Mouse (Mus musculus) embryonic facial prominence, embryonic 11.5 days (tissue): ENCODE data around the gene Slc38a8. TPM values are rescaled to one million over a fixed set of nuclear protein-coding genes. Genes with fewer than 3 reads are reported as not detected.

Experiments used
- ATAC-seq: fragments of 200-750 bp; cut with Nextera tagmentation; replicated peaks from 2 replicates; pipeline ENCODE4 v1.8.0; 2017; ENCODE audit warnings: low read depth; ENCODE audit not compliant: insufficient number of reproducible peaks, low FRiP score, low TSS enrichment
- DNase-seq: peaks from one replicate; pipeline ENCODE4 v3.0.0-alpha.2; 2015; ENCODE audit warnings: low spot score
- H3K27ac ChIP-seq: fragments of 300-500 bp; sonication (generic); replicated peaks from 2 replicates; pipeline ENCODE4 v1.5.1; 2014; ENCODE audit warnings: mild to moderate bottlenecking, low read depth, low read length, control low read depth
- H3K27me3 ChIP-seq: fragments of 300-500 bp; sonication (generic); 2 replicates; pipeline ENCODE4 v1.6.1; 2014; ENCODE audit warnings: mild to moderate bottlenecking, low read length, moderate library complexity, mixed read lengths; ENCODE audit not compliant: control insufficient read depth, insufficient read depth
- H3K36me3 ChIP-seq: fragments of 300-500 bp; sonication (generic); replicated peaks from 2 replicates; pipeline ENCODE4 v1.6.1; 2014; ENCODE audit warnings: low read depth, mild to moderate bottlenecking, low read length, moderate library complexity, mixed read lengths; ENCODE audit not compliant: control insufficient read depth, insufficient read depth
- H3K4me1 ChIP-seq: fragments of 300-500 bp; sonication (generic); 2 replicates; pipeline ENCODE4 v1.6.1; 2014; ENCODE audit warnings: low read length, mixed read lengths; ENCODE audit not compliant: control insufficient read depth, insufficient read depth
- H3K4me2 ChIP-seq: fragments of 300-500 bp; sonication (generic); 2 replicates; pipeline ENCODE4 v1.6.1; 2014; ENCODE audit warnings: low read depth, mild to moderate bottlenecking, control low read depth, low read length, moderate library complexity
- H3K4me3 ChIP-seq: fragments of 300-500 bp; sonication (generic); 2 replicates; pipeline ENCODE4 v1.5.1; 2014; ENCODE audit warnings: low read depth, low read length, control low read depth
- H3K9ac ChIP-seq: fragments of 300-500 bp; sonication (generic); replicated peaks from 2 replicates; pipeline ENCODE4 v1.6.1; 2014; ENCODE audit warnings: mild to moderate bottlenecking, control low read depth, low read length
- H3K9me3 ChIP-seq: fragments of 300-500 bp; sonication (generic); replicated peaks from 2 replicates; pipeline ENCODE4 v1.6.1; 2016; ENCODE audit warnings: mild to moderate bottlenecking, low read length, inconsistent platforms, mixed read lengths; ENCODE audit not compliant: control insufficient read depth
- WGBS: fragments of 180-500 bp; shearing (Covaris S2); extraction: QIAGEN DNeasy Blood & Tissue Kit; methylation state at CpG from one replicate; pipeline ENCODE4 v1.1.7; 2014; 5-methylcytosine and 5-hydroxymethylcytosine counted together
- polyA plus RNA-seq: library from polyadenylated mRNA; unstranded; fragments of >200 nt; fragmentation: Nextera tagmentation; extraction: Ambion mirVana; gene quantifications from 2 replicates; pipeline ENCODE4 v1.2.1, GENCODE M21; 2014

The Slc38a8 gene
- polyA plus RNA-seq, 1 experiment from 2014 or later = 1.8 TPM

DNA sequence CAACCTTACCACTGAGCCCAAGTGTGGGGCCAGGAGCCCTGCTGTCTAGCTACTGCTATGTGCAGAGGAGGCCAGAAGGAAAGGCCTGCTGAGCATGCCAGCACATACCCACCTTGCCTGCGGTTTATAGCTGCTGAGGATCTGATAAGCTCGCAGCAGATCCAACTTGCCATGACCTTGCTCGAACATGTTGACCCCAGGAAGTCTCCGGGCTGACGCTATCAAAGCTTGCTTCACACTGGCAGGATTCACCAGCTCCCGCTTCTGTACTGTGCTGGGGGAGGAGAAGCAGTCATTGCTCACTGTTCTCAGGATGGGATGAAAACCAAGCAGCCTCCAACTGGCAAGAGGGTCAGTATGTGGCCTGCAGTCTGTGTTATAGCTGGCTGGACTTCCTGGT, 29.4 kb upstream of the Slc38a8 start:
- ATAC-seq = no peak
- 90% methylated on average over 6 of the region's 6 CpGs for WGBS
- H3K9ac ChIP-seq = no peak overlapping the region
- H3K4me2 ChIP-seq = no peak overlapping the region
- peaks cover 12% of the 10 kb centered on the region for H3K36me3 ChIP-seq
- H3K27me3 ChIP-seq = no peaks in the 10 kb centered on the region
- no peak overlapping the region for H3K27ac ChIP-seq
- H3K4me3 ChIP-seq = no peak overlapping the region
- no peaks in the 10 kb centered on the region for H3K4me1 ChIP-seq
- H3K9me3 ChIP-seq = no peaks in the 10 kb centered on the region
- no peak for DNase-seq

DNA sequence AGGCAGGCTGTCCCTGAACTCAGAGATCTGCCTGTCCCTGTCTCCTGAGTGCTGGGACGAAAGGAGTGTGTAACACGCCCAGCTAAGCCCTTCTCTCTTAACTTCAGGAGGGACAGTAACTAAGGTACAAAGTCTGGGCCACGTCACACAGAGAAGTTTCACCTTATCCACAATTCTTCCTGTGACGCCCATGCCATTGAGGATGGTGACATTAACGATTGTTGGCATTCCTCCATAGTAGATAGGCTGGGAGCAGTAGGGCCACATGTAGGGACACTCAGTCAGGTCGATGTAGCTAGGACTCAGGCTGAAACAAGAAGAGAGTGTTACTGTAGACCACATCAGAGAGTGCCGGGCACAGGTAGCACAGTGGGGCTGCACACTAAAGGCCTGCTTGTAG, 27.3 kb upstream of the Slc38a8 start:
- H3K27me3 ChIP-seq = no peaks in the 10 kb centered on the region
- H3K27ac ChIP-seq = no peak overlapping the region
- WGBS = 92% methylated on average over 7 of the region's 7 CpGs
- no peak overlapping the region for H3K9ac ChIP-seq
- no peaks in the 10 kb centered on the region for H3K4me1 ChIP-seq
- no peak overlapping the region for H3K4me3 ChIP-seq
- H3K4me2 ChIP-seq = no peak overlapping the region
- H3K9me3 ChIP-seq = no peaks in the 10 kb centered on the region
- no peak for DNase-seq
- peaks cover 19% of the 10 kb centered on the region for H3K36me3 ChIP-seq
- no peak for ATAC-seq

DNA sequence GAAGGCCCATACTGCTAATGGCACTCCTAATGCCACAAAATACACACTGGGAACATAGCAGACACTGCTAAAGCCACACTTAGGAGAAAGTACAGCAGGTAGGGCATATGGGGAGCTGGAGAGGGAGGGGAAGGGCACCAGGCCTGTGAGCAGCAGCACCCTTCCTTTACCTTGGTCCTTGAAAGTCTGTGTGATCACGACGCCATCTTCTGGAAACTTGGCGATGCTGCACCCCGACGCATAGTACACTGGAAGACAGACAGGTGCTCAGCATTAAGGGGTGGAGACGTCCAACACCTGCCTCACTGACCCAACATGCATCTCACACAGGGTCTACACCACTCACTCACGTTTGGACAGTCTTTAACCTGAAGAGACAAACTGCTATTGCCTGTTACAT, 18.6 kb upstream of the Slc38a8 start:
- H3K4me1 ChIP-seq = no peaks in the 10 kb centered on the region
- H3K27me3 ChIP-seq = no peaks in the 10 kb centered on the region
- WGBS = 74% methylated on average over 7 of the region's 7 CpGs
- H3K36me3 ChIP-seq = peaks cover 29% of the 10 kb centered on the region
- H3K27ac ChIP-seq = no peak overlapping the region
- H3K9ac ChIP-seq = no peak overlapping the region
- no peak for ATAC-seq
- H3K9me3 ChIP-seq = no peaks in the 10 kb centered on the region
- no peak overlapping the region for H3K4me2 ChIP-seq
- no peak overlapping the region for H3K4me3 ChIP-seq
- peak; percentile 14 for DNase-seq

DNA sequence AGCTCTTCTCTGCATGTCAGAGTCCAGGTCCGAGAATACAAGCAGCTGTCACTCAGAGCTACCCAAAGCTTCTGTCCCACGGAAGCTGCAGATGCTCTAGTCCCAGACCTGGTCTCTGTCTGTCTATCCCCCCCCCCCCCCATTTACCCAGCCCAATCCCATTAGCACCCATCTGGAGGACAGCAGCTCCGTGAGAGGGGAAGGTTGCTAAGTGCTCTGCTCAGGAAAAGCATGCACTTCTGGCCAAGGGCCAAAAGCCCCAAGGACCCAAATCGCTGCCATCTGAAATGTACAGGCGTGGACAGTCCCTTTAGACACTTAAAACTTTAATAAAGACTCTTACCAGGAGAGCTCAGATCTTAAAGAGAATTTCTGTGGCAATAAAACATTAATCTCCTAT, 15.2 kb upstream of the Slc38a8 start:
- Histone ChIP-seq H3K27ac (no peak overlapping the region), H3K4me1 (no peaks in the 10 kb centered on the region), H3K36me3 (peaks cover 24% of the 10 kb centered on the region), H3K27me3 (no peaks in the 10 kb centered on the region), H3K9me3 (no peaks in the 10 kb centered on the region), H3K9ac (no peak overlapping the region), H3K4me3 (no peak overlapping the region), H3K4me2 (no peak overlapping the region)
- DNase-seq (no peak), ATAC-seq (peak; percentile 47; the same call in 1 of the 2 replicates)
- 67% methylated on average over 5 of the region's 5 CpGs for WGBS

DNA sequence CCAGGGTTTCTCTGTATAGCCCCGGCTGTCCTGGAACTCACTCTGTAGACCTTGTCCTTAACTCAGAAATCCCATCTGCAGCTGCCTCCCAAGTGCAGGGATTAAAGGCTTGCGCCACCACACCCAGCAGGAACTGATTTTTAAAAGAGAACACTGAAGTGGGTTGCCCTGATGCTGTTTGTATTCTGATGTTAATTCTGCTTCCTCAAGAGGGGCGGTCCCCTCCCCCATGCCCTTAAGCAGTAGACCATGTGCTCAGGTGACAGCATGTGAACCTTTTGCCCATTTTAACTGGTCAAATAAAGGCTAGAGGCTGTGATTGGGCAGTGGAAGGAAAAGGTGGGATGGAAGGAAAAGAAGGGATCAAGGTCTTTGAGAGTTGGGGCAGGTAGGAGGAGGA, 14.3 kb upstream of the Slc38a8 start:
- Histone ChIP-seq H3K9ac (no peak overlapping the region), H3K4me3 (no peak overlapping the region), H3K9me3 (no peaks in the 10 kb centered on the region), H3K4me2 (no peak overlapping the region), H3K27ac (no peak overlapping the region), H3K36me3 (peaks cover 19% of the 10 kb centered on the region), H3K27me3 (no peaks in the 10 kb centered on the region), H3K4me1 (no peaks in the 10 kb centered on the region)
- DNase-seq (no peak), ATAC-seq (no peak)
- 61% methylated on average over 3 of the region's 3 CpGs for WGBS

DNA sequence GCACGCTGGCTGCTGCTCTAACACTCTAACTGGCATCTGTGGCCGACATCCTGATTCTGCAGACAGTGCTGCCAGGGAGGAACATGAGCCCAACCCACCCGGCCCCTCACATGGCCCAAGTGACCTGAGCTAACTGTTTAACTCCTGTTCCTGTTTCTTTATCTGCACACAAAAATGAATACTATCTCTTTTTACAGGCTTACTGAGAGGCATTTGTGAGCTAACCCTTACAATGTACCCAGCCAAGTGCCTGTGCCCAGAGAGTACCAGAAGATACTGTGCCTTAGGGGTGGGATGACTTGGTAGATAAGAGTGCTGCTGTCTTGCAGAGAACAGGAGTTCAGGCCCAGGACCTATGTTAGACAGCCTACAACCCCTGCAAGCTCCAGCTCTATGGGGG, 13.4 kb upstream of the Slc38a8 start:
- DNase-seq = no peak
- no peak overlapping the region for H3K4me2 ChIP-seq
- peaks cover 19% of the 10 kb centered on the region for H3K36me3 ChIP-seq

DNA sequence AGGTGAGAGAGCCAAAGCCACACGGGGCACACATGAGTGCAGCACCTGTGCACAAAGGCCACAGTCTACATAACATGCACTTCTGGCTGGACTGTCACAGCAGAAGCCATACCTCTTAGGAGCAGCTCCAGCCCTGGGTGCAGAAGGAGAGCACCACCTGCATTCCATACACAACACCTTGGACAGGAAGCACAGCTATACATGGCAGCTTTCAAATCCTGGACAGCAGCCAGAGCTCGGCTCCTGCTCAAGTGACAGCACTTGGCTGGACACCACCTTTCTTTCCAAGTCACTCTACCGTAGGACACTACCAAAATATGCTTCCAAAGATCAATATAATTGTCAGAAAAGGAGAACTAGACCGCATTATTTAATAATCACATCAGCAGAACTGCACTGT, 11.9 kb upstream of the Slc38a8 start:
- Histone ChIP-seq H3K4me1 (no peaks in the 10 kb centered on the region), H3K27me3 (no peaks in the 10 kb centered on the region), H3K4me2 (no peak overlapping the region), H3K4me3 (no peak overlapping the region), H3K36me3 (peaks cover 21% of the 10 kb centered on the region), H3K9me3 (no peaks in the 10 kb centered on the region), H3K27ac (no peak overlapping the region), H3K9ac (no peak overlapping the region)
- ATAC-seq (no peak), DNase-seq (no peak)
- 93% methylated on average over 4 of the region's 4 CpGs for WGBS

More for the DNA sequence above, 13.4 kb upstream of the Slc38a8 start:
- no peak overlapping the region for H3K9ac ChIP-seq
- 89% methylated on average over 3 of the region's 3 CpGs for WGBS
- H3K4me1 ChIP-seq = no peaks in the 10 kb centered on the region
- no peak overlapping the region for H3K27ac ChIP-seq
- ATAC-seq = no peak
- H3K27me3 ChIP-seq = no peaks in the 10 kb centered on the region
- no peaks in the 10 kb centered on the region for H3K9me3 ChIP-seq
- no peak overlapping the region for H3K4me3 ChIP-seq

DNA sequence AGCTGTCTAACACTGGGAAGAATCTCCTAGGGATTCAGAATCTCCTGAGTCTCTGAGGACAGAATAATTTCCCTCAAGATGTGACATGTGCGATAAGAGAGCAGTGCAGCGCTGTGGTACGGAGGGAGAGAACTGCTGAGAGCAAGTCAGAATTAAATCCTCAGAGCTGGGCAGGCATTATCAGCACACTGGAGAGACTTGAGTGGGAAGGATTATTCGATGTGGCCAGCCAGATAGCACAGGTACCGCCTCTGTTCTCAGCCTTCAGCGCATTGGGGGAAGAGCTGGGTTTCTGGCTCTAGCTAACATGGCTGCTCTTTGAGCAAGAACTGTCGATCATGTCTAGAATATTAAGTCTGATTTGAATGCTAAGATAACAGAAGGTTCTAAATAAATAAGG, 10.2 kb upstream of the Slc38a8 start:
- no peaks in the 10 kb centered on the region for H3K27me3 ChIP-seq
- 95% methylated on average over 7 of the region's 7 CpGs for WGBS

More for the DNA sequence above, 10.2 kb upstream of the Slc38a8 start:
- no peaks in the 10 kb centered on the region for H3K4me1 ChIP-seq
- no peak overlapping the region for H3K4me3 ChIP-seq
- ATAC-seq = no peak
- H3K9ac ChIP-seq = no peak overlapping the region
- H3K9me3 ChIP-seq = no peaks in the 10 kb centered on the region
- no peak for DNase-seq
- H3K4me2 ChIP-seq = no peak overlapping the region
- peaks cover 15% of the 10 kb centered on the region for H3K36me3 ChIP-seq
- no peak overlapping the region for H3K27ac ChIP-seq
